Mouse (Mus musculus): ENCODE results near the gene Thap3.

Gene Thap3

DNA sequence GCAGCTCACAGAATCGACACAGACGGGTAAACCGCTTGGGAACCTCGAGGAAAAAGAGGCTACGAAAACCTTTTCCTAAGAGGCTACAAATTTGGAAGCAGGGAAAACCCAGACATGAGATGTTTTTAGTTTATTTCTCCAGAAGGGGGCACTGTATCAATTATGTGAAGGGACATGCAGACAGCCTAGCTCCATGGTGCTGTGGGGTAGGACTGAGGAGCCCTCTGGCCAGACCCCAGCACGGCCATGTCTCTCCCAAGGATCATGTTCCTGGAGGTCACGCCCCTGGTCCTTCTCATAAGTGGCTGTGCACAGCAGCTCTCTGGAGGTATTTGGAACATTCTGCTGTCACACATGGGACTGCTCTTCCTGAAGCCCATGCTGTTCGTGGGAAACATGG, 8.1 kb downstream of the Thap3 start:
- peak in 1 of 2 experiments; percentile 22 for DNase-seq

DNA sequence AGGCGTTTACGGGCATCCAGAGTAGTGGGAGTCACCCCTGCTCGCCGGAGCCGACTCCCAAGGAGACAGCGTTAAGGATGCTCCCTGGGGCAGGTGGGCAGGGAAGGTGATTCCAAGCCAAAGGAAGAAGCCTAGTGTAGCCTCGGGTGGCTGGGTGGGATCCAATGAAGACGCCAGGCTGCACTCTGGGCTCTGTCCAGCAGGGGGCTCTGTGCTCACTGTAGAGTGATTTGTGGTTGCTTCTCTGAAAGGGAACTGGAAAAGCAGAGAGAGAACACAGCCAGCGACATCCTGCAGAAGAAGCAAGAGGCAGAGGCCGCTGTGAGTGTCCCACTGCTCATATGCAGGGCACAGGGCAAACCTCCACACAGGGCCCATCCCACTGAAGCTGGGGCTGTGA, 11.0 kb downstream of the Thap3 start:
- DNase-seq, result peak; percentile 92 to 94

DNA sequence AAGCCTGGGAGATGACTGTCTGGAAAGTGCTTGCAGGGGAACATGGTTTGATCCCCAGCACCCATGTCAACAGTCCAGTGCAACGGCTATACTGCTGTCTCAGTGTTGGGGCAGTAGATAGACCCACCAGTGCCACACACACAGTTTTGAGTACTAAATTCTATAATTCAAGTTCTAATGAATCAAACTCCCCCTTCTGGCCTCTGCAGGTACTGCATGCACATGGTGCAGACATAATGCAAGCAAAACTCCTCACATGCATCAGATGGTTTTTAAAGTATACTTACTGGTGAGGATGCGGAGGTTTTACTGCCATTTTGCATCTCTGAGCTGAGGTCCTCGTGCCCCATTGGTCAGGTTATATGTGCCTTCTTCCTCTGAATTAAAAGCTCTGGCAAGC, 13.4 kb downstream of the Thap3 start:
- peak; percentile 73 to 79 for DNase-seq

DNA sequence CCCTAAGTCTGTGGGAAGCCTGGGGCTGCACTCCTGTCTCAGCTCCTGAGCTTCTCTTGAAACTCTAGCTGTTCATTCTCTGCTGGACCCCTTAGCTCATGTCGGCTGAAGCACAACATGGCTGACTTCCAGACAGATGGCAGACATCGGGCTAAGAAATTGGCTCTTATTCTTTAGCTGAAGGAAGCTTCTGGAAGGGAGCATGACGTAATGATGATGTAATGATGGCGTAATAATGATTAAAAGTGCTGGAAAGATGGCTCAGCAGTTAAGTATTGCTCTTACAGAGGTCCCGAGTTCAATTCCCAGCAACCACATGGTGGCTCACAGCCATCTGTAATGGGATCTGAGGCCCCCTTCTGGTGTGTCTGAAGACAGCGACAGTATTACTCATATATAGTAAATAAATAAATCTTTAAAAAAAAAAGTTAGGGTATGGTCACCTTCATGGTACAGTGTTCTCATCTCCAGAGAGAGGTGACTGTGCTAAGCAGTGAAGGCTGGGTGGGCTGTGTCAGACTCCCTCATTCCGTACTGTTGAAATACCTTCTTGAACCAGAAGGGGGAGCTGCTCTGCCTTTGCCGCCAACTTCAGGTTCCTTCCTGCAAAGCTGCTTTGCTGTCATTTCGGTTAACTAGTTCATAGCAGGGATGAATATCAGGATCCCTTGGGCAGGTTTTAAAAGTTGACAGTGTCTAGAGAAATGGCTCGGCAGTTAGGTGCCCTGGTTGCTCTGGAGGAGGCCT, 16.4 kb downstream of the Thap3 start:
- DNase-seq, result peak; percentile 59 to 61

DNA sequence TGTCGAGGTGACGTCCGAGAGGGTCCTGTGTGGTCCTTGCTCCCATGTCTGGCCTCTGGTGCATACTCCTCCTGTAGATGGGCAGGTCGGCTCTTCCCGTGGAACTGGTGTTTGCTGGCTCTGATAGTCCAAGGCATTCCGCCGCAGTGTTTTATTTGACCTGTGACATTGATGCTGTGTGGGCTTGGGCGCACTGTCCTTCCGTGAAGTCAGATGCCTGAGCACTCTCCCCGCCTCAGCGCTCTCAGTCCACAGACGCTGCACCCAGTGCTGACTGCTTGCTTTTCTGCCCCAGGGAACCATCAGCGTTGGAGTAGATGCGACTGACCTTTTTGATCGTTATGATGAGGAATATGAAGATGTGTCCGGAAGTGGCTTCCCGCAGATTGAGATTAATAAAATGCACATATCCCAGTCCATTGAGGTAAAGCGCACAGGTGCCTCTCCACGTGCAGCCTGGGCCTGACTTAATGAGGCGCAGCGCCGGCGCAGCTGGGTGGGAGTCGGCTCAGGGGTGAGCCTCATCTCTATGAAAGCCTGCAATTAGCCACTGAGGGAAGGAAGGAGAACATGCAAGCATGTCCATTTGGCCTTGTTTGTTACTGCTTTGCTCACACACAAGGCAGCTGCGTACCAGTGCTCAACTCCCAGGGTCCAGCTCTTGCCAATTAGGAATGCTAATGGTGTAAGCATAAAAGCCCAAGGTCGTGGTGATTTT, 20.4 kb downstream of the Thap3 start:
- no peak for DNase-seq

DNA sequence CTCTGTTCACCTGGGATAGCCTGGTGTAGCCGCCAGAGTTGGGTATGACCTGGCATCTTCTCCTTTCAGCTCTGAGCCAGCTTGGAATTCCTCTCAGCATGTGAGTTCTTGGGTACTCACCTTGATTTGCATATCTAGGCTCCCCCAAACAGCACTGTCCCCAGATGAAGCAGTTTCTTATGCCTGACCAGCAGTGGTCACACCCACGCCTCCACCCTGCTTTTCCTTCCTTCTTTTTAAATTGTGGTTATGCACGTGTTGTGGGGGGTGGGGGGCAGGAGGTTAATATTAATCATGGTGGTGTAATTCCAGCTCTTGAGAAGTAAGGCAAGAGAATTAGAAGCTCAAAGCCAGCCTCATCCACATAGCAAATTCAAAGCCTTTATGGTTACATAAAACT, 26.0 kb downstream of the Thap3 start:
- DNase-seq, result peak; percentile 54 to 60

DNA sequence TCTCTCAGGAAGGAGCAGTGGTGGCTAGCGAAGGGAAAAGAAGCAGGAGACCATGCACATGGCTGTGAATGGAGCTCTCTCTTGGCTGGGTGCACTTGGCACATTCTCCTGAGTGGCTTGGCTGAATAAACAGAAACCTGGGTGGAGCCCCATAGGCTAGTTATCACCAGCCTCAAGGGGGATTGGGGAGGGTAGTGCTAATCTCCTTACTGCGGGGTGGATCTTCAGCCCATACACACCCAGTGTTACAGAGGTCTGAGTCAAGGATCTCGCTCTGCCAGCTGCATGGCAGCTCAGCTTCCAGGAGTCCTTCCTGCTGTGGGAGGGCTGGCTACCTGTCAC, 28.3 kb downstream of the Thap3 start:
- DNase-seq, result no peak

DNA sequence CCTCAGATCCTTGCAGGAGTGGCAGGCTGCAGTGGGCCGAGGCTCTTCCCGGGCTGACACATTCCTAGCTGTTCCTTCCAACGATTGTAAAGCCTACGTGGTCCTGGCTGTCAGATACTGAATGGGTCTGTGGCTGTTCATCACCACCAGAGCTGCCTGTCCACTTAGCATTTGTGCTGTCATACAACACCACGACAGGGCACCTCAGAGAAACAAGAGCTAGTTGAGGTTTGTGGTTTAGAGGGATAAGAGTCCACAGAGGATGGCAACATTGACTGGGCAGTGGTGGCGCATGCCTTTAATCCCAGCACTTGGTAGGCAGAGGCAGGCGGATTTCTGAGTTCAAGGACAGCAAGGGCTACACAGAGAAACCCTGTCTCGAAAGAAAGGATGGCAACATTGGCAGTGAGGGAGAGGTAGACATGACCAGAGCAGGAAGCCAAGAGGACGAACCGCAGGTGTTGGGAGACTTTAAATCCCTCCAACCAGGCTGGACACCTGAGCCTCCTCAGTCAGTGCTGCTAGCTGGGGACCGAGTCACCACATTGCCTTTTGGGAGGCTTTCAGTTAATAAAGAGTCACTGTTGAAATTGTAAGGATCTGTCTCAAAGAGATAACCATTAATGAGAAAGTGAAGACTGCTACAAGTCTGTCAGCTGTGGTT, 28.8 kb downstream of the Thap3 start:
- no peak for DNase-seq

DNA sequence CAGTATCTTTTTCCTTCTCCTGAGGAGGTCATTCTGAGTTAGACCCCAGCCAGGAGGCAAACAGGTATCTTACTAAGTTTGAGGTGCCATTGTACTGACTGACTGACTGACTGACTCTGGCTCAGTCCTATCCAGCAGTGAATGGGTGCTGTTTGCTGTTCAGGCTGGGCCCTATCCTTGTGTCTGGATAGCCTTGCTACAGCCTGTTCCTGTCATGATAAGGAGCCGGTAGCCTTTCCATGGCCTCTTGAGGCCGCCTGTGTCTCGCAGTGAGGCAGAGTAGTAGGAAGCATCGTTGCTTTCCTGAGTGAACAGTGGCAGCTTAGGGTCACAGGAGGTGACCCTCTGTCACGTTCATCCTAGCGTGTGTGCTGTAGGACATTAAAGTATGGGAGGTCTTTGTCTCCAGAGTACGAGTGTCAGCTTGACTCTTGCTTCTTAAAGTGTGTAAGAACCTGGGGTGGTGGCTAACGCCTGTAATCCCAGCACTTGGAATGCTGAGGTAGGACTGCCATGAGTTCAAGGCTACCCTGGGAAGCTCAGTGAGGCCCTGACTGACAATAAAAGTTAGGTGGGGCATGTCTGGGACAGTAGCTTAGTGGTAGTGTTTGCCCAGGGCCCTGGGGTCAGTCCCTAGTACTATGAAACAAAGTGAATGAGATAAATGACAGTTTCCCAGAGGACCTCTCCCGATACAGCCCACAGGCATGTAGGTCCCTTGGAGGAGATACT, 31.0 kb downstream of the Thap3 start:
- no peak for DNase-seq

DNA sequence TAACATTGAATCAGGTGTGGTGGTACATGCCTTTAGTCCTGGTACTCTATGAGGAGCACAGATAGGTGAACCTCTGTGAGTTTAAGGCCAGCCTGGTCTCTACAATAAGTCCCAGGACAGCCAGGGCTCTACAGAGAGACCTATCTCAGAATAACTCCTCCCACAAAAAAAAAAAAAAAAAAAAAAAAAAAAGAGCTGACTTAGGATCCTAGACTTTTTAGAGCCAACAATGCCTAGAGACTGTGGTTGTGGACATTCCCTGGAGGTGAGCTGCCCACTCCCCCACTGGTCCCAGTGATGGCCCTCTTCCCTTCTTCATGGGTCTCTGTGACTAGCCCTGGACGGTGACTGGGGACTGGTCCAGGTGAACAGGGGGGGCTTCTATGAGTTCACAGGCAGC, 33.0 kb downstream of the Thap3 start:
- DNase-seq, result no peak

DNA sequence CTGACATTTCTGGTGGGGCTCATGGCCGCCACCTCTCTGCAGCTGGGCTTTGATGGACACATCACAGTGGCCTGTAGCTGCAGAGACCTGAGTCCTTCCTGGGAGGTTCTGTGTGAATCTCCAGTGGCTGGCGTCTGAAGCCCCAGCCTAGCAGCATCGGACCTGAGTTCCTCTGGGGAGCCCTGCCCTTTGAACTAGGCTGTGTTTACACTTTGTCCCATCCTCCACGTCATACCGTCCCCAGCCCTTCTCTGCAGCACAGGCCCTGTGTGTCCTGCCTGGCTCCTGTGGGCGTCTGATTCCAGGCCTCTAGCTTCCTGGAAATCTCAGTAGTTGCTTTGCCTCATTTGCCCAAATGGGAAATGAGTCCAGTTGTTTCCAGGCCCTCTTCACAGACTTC, 35.6 kb downstream of the Thap3 start:
- DNase-seq, result no peak

DNA sequence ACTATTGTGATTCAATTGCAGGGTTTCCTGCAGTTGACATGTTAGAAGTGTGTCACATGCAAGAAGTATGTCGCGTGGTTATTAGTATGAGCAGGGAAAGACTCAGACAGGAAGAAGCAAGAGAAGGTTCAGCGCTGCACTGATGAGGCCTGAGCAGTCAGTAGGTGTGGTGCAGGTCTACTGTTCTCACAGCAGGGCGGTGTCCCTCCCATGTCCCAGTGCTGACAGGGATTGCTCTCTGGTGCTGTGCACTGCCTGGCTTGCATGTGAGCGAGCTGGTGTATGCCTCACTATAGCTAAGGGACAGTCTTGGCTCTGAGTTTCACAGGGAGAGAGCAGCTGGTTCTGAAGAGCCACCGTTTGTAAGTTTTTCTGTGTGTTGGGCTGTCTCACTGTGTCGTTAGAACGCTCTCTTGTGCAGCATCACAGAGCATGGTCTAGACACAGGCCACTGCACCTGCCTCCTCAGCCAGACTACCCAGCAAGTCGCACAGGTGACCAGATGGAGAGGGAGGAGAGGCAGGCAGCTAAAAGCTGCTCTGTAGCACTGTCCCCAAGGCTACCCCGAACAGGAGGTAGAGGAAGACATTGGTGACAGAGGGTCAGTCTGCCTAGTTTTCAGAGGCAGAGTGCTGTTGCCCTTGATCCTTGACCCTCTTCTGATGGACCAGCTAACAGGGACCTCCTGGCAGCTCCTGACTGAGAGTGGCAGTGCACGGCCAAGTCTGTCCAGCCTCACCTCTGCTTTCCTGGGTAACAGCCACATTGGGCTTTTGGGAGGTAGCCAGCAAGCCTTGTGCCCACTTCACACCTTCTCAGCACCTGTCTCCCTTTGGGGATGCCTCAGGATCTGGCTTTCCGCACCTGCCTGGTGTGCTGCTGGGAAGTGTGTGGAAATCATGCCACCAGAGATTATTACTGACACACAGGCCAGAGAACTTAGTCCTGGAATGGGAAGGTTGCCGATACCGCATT, 40.0 kb downstream of the Thap3 start:
- no peak for DNase-seq

DNA sequence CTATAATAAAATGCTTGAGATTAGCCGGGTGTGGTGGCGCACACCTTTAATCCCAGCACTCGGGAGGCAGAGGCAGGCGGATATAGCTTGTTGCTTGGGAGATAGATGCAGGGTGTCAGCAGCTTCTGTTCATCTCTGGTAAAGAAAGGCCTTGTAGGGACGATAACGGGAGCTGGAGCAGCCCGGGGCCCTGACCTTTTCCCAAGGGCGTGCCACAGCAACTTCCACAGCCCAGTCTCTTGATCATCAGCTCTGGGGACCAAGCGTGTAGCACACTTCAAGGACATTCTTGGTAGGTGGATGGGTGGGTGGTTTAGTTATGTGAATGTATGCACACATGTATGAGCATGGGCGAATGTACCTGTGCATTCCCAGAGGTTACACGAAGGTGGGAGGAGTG, 42.6 kb downstream of the Thap3 start:
- no peak for DNase-seq

DNA sequence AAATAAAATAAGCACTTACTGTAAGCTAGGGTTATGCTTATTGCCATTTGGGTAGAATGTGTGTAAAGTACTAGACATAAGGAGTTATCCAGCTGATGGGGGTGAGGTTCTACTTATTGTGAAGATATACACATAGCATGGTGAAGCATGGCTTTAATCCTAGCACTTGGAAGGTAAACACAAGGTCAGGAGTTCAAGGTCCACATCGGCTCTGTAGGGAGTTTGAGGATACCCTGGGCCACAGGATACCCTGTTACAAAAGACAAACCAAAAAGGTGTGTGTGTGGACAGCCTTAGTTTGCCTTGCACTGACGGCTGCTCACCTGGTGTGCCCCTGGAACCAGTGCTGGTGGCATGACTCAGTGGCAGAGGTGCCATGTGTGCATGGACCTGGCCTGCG, 50.7 kb downstream of the Thap3 start:
- DNase-seq, result no peak

DNA sequence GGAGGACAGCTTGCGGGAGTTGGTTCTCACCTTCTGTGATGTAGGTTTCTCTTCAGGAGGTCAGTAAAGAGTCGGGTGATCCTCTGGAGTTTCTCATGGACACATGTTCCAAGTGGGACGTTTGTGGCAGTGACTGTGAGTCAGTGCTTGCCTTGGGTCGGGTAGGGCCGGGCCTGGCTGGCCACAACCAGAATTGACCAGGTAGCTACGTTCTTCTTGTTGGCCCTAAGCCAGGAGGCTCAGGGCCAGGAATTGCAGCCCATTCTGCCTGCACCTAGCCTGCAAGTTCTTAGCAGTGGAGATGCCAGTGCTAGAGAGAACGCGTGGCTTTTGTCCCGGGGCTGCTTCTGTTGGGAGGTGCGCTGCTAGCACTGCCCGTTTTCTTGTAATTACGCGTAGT, 51.4 kb downstream of the Thap3 start:
- no peak for DNase-seq

DNA sequence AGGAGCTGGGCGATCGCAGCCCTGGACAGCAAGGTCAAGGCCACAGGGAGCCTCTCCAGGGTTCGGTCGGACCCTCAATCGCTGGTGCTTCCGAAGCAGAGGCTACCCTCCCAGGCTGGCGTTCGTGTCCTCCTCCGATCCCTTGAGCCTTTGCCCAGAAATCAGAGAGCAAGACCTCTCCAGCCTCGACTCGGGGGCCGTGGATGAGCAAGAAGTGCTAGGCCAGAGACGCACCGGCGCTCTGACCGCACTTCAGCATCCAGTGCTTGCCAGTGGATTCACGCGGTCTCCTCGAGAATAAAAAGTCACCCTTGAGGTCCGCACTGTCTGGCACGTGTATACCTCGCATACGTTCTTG, 54.6 kb downstream of the Thap3 start:
- DNase-seq, result no peak

DNA sequence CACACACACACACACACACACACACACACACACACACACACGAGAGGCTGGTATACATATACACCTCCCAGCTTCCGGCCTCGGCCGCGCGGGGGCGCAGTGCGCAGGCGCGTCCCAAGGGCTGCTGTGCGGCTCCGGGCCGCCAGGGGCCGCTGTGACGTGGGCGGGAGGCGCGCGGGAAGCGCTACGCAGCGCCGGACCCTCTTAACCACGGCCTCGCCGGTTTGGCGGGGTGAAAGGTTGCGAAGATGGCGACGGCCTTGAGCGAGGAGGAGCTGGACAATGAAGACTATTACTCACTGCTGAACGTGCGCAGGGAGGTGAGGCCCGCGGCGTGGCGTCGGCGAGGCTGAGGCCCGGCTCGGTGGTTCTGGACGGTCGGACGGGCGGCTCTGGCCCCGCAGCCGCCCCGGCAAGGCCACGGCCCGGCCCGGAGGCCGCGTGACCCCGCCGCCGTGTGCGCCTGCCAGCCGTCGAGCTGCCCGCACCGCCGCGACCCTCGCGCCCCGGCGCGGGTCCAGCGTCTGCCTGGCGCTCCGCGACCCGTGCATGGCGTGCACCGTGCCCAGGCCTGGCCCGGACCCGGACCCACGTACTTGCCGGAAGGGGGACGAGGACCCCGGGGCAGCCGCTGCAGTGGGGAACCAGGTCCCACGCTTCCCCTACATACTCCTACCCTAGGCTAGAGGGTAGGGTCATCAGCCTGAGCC, 55.1 kb downstream of the Thap3 start, which contains the start of gene Dnajc11:
Dnajc11 (plus strand) TSS at position 187 of the 710 bp plus-strand sequence.
- DNase-seq, result peak; percentile 98 to 99

Measured in B cell, adult 2 months (primary cell).